Mouse (Mus musculus) MN1 (cell line): ENCODE measurements around the gene Rsad1.

ENCODE experiments used
- DNase-seq: peaks from one replicate; pipeline ENCODE4 v3.0.0-alpha.2; 2016; ENCODE audit warnings: low spot score

Rsad1 gene

DNA sequence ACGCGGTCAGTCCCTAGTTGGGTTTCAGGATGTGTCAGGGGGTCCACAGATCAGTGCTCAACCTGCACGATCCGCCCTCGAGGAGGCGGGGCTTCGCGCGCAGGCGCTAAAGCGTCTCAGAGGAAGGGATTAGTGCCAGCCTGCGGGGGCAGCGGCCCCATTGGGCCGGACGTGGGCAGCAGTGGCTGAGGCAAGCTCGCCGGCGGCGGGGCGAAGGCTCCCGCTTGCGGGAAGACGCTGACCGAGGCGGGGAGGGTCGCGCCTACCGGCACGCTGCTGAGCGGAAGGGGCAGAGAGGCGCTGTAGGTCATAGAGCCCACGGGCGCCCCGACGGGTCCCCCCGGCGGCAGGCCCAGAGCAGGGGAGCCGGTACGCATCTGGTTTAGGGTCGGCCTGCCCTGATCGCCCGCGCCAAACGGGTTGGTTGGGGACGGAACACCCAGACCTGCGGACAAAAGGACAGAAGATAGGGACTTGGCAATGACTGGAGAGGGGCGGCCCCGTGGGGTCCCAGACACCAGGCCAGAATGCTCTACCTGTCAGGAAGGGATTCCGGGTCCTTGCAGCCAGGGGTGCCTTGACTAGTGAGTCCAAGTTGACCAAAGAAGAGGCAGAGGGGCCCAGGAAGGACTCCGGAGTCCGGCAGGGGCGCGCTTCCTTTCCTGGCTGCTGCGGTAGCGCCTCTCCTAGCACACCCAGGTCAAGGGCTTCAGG lies 57.9 kb downstream of the Rsad1 start:
- DNase-seq, result peak; percentile 58
